Mouse (Mus musculus) gastrocnemius, adult 2 months (tissue): ENCODE data around the gene 1700028K03Rik. TPM values are rescaled to one million over a fixed set of nuclear protein-coding genes. Genes with fewer than 3 reads are reported as not detected.

Source experiments
- DNase-seq: peaks from one replicate; pipeline ENCODE4 v3.0.0; 2022
- H3K27ac ChIP-seq: fragments of 200-600 bp; 2 replicates; pipeline ENCODE4 v1.8.1; 2022; ENCODE audit warnings: mild to moderate bottlenecking
- H3K4me3 ChIP-seq: fragments of 200-600 bp; 2 replicates; pipeline ENCODE4 v1.8.1; 2022; ENCODE audit warnings: mild to moderate bottlenecking, moderate library complexity
- CTCF ChIP-seq: fragments of 200-600 bp; IDR thresholded peaks from 2 replicates; pipeline ENCODE4 v1.8.1; 2022; ENCODE audit warnings: antibody characterized with exemption, mild to moderate bottlenecking, moderate library complexity
- intact Hi-C: fragments of 180-260 bp; cut with DNase I; formaldehyde crosslinking; loops from one replicate; pipeline ENCODE4 v1.15.1; 2025
- total RNA-seq, 2 experiments: library from RNA; stranded (reverse); gene quantifications; 2 replicates each; pipeline ENCODE4 v1.2.3; 2021

Gene 1700028K03Rik
- total RNA-seq, 2 experiments from 2014 or later: 0.11 TPM; not detected in 1

DNA sequence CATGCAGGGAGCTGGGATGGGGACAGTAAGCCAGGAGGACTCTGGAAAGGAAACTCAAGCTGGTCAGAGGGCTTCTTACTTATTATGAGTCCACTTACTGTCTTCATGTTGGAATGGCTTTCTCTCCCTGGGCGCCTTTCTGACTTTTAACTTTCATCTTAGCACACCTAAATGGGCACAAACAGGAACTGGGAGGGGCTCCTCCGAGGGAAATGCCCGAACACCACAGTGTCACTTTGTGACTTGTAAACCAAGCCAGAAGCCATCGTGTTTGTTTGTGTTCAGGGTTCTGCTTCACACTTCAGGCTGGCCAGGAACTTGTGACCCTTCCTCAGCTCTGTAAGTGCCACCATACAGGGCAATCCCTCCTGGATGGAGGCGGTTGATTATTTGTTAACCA is 19.8 kb downstream of the 1700028K03Rik start:
- TF ChIP-seq CTCF: no peak
- Histone ChIP-seq H3K27ac (no peak overlapping the region), H3K4me3 (no peak overlapping the region)
- intact Hi-C loops: no loop called here
- no peak for DNase-seq

DNA sequence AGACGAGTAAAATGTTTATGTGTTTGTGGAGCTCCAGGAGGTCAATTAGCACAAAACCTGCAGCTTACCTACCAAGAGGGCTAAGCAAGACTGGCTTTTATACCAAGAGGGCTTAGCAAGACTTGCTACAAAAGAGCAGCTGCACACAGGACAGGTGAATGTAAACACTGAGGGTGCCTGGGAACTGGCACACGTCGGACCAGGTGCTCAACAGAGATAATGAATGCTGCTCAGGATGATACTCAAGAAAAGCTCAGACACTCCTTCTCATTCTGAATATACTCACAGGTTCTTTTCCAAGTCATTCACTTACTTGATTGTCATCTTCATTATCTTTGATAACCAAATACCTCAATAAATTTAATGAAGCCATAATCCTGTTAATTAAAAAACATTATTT is 22.5 kb downstream of the 1700028K03Rik start:
- intact Hi-C loops: no loop called here
- Histone ChIP-seq H3K27ac (no peak overlapping the region), H3K4me3 (no peak overlapping the region)
- no peak for DNase-seq
- no peak for TF ChIP-seq CTCF

DNA sequence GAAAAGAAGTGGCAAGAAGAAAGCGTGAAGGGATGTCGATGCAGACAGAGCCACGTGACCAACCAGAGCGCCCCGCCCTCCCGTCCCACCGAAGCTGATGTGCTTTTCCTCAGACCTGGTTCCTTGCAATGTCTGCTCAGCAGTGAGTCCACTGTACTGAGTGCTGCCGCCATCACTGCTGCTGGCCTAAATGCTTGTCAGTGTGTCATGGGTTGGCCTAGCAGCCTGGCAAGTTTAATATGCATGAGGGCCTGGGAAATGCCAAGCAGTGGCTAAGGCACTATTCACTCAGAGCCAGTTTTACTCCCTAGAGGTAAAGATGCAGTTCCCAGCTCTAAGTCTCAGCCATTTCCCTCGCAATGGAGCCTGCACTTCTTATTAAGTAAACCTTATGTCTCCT is 34.6 kb downstream of the 1700028K03Rik start:
- no peak overlapping the region for H3K4me3 ChIP-seq
- H3K27ac ChIP-seq: no peak overlapping the region
- DNase-seq: no peak
- intact Hi-C loops: no loop called here
- TF ChIP-seq CTCF: no peak

DNA sequence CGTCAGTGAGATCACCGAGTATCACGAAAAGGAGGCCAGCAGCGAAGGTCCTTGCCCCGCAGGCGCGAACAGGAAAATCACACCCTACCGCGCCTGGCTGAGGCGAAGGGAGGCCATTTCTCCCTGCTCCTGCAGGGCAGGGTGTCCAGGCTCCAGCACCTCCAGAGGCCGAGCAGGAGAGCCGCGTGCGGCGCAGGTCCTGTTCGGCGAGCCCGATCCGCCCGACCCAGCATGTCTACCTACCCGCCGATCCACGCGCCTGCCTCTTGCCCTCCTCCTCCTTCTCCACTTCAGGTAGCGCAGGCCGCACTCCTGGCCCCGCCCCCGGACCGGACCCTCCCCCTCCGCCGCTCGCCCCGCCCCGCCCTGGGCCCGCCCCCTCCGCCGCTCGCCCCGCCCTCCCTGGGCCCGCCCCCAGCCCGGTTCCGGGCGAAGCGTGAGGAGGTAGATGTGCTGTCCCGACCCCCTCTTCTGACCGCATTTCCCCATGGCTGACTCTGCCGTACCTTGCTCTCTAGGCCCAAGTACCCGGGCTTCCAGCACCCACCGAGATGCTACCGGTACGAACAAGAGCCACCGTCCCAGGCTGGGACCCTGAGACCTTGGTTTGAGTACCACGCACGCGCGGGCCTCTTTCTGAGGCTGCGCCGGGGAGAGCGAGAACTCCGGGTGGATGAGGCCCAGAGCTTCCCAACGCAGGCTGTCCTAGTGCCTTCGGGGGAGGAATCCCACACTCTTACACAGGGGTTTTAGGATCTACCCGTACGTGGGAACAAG is 63.0 kb downstream of the 1700028K03Rik start, which contains the start of the genes Rpap2 and Glmn:
TSS of gene Rpap2 (plus strand) at position 73 of the 777 bp plus-strand sequence.
TSS of gene Glmn (minus strand) at position 588 of the 777 bp plus-strand sequence.
- Histone ChIP-seq H3K4me3 (peak within 1 kb of the TSS; percentile 89), H3K27ac (peak within 1 kb of the TSS; percentile 94)
- DNase-seq: peak; percentile 88
- intact Hi-C loops: loop anchor here (1.0 to 10.0 kb wide), 2 partner anchors 163 to 303 kb away; partner anchors contain the start of genes Btbd8, Lpcat2b and Rpl5
- TF ChIP-seq CTCF: peak; percentile 17; the same call in 1 of the 2 replicates

DNA sequence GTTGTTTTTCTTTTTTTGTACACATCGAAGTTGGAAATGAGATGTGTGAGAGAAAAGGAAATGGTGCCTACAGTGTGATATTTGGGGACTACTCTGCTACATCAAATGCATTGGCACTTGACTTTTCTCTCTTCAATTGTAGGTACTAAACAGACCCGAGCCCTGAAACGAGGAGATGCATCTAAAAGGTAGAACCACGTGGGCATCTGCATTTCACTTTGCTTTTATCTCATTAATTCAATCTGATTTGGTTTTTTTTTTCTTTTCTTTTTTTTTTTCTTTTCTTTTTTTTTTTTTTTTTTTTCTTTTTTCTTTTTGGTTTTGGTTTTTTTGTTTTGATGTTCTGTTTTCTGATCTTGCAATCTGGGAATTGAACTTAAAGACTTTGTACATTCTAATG is 63.9 kb downstream of the 1700028K03Rik start:
- TF ChIP-seq CTCF: no peak
- Histone ChIP-seq H3K4me3 (peak overlapping the region; percentile 89), H3K27ac (peak overlapping the region; percentile 94)
- DNase-seq: no peak
- intact Hi-C loops: loop anchor here (10.0 kb wide), 1 partner anchor 164 kb away; the partner anchor contains the start of genes Btbd8 and Lpcat2b

Other genes with a start within 250 kb of the 1700028K03Rik start
- gene Tgfbr3, start 245.1 kb upstream of the 1700028K03Rik start, total RNA-seq: 10 to 100 TPM; 20.5 to 22.9 TPM
- 1 to 10 TPM; 2.1 to 2.3 TPM for gene Brdt, start 203.6 kb upstream of the 1700028K03Rik start, total RNA-seq
- gene Ephx4, start 132.0 kb upstream of the 1700028K03Rik start, total RNA-seq: under 1 TPM; 0.67 to 0.99 TPM
- gene Lpcat2b, start 103.2 kb upstream of the 1700028K03Rik start, total RNA-seq: not detected
- gene Btbd8, start 96.7 kb upstream of the 1700028K03Rik start, total RNA-seq: 1 to 10 TPM; 5.5 to 8.5 TPM
- gene Gm42669, start 27.1 kb upstream of the 1700028K03Rik start, total RNA-seq: under 1 TPM in 1 of 2 experiments, not detected in 1; 0.08 TPM
- 10 to 100 TPM; 13.5 to 13.9 TPM for gene Rpap2, start 62.7 kb downstream of the 1700028K03Rik start, total RNA-seq
- 1 to 10 TPM; 4.4 to 6.2 TPM for gene Glmn, start 63.2 kb downstream of the 1700028K03Rik start, total RNA-seq
- not detected for gene Gfi1, start 191.3 kb downstream of the 1700028K03Rik start, total RNA-seq